Mouse (Mus musculus): ENCODE data around the gene Stx11. TPM values are rescaled to one million over a fixed set of nuclear protein-coding genes. Genes with fewer than 3 reads are reported as not detected.

Stx11 gene
- polyA plus RNA-seq, 1 experiment: 1.0 TPM

- TF ChIP-seq POLR2A (IDR thresholded peaks at IDR 0.05; ENCODE audit: borderline replicate concordance, extremely low read depth, insufficient read depth, insufficient read length, poor library complexity, severe bottlenecking) (no peak), CTCF (IDR thresholded peaks at IDR 0.05; ENCODE audit: borderline replicate concordance, extremely low read depth, insufficient read depth, insufficient read length) (no peak)
Observed at GRCm38 (mm10) chr10:12983516-12983915, 19.4 kb upstream of the Stx11 start.

GRCm38 (mm10) chr10:12981071-12981470 lies 17.0 kb upstream of the Stx11 start:
- no peak for DNase-seq (ENCODE audit: low read depth)
- TF ChIP-seq CTCF (IDR thresholded peaks at IDR 0.05; ENCODE audit: borderline replicate concordance, extremely low read depth, insufficient read depth, insufficient read length) (no peak), POLR2A (IDR thresholded peaks at IDR 0.05; ENCODE audit: borderline replicate concordance, extremely low read depth, insufficient read depth, insufficient read length, poor library complexity, severe bottlenecking) (no peak)

More at GRCm38 (mm10) chr10:12983516-12983915, 19.4 kb upstream of the Stx11 start:
- no peak for DNase-seq (ENCODE audit: low read depth)

GRCm38 (mm10) chr10:12977787-12978212 lies 13.7 kb upstream of the Stx11 start:
- no peak for DNase-seq (ENCODE audit: low read depth)
- no peak for TF ChIP-seq POLR2A (IDR thresholded peaks at IDR 0.05; ENCODE audit: borderline replicate concordance, extremely low read depth, insufficient read depth, insufficient read length, poor library complexity, severe bottlenecking)
- TF ChIP-seq CTCF (IDR thresholded peaks at IDR 0.05; ENCODE audit: borderline replicate concordance, extremely low read depth, insufficient read depth, insufficient read length): no peak

- TF ChIP-seq CTCF (IDR thresholded peaks at IDR 0.05; ENCODE audit: borderline replicate concordance, extremely low read depth, insufficient read depth, insufficient read length) (no peak), POLR2A (IDR thresholded peaks at IDR 0.05; ENCODE audit: borderline replicate concordance, extremely low read depth, insufficient read depth, insufficient read length, poor library complexity, severe bottlenecking) (no peak)
- DNase-seq (ENCODE audit: low read depth): no peak
Observed at GRCm38 (mm10) chr10:12976552-12976951, 12.5 kb upstream of the Stx11 start.

GRCm38 (mm10) chr10:12975957-12976356 lies 11.9 kb upstream of the Stx11 start:
- TF ChIP-seq CTCF (IDR thresholded peaks at IDR 0.05; ENCODE audit: borderline replicate concordance, extremely low read depth, insufficient read depth, insufficient read length): no peak
- no peak for TF ChIP-seq POLR2A (IDR thresholded peaks at IDR 0.05; ENCODE audit: borderline replicate concordance, extremely low read depth, insufficient read depth, insufficient read length, poor library complexity, severe bottlenecking)
- no peak for DNase-seq (ENCODE audit: low read depth)

GRCm38 (mm10) chr10:12975461-12975860 lies 11.4 kb upstream of the Stx11 start:
- TF ChIP-seq POLR2A (IDR thresholded peaks at IDR 0.05; ENCODE audit: borderline replicate concordance, extremely low read depth, insufficient read depth, insufficient read length, poor library complexity, severe bottlenecking): no peak
- TF ChIP-seq CTCF (IDR thresholded peaks at IDR 0.05; ENCODE audit: borderline replicate concordance, extremely low read depth, insufficient read depth, insufficient read length): no peak
- DNase-seq (ENCODE audit: low read depth): no peak

GRCm38 (mm10) chr10:12974572-12974971 lies 10.5 kb upstream of the Stx11 start:
- TF ChIP-seq POLR2A (IDR thresholded peaks at IDR 0.05; ENCODE audit: borderline replicate concordance, extremely low read depth, insufficient read depth, insufficient read length, poor library complexity, severe bottlenecking) (no peak), CTCF (IDR thresholded peaks at IDR 0.05; ENCODE audit: borderline replicate concordance, extremely low read depth, insufficient read depth, insufficient read length) (no peak)
- DNase-seq (ENCODE audit: low read depth): no peak

- no peak for DNase-seq (ENCODE audit: low read depth)
- no peak for TF ChIP-seq CTCF (IDR thresholded peaks at IDR 0.05; ENCODE audit: borderline replicate concordance, extremely low read depth, insufficient read depth, insufficient read length)
- no peak for TF ChIP-seq POLR2A (IDR thresholded peaks at IDR 0.05; ENCODE audit: borderline replicate concordance, extremely low read depth, insufficient read depth, insufficient read length, poor library complexity, severe bottlenecking)
Observed at GRCm38 (mm10) chr10:12965669-12966180, 1.6 kb upstream of the Stx11 start.

- DNase-seq (ENCODE audit: low read depth): peak; percentile 31
- TF ChIP-seq POLR2A (IDR thresholded peaks at IDR 0.05; ENCODE audit: borderline replicate concordance, extremely low read depth, insufficient read depth, insufficient read length, poor library complexity, severe bottlenecking): no peak
- no peak for TF ChIP-seq CTCF (IDR thresholded peaks at IDR 0.05; ENCODE audit: borderline replicate concordance, extremely low read depth, insufficient read depth, insufficient read length)
Observed at GRCm38 (mm10) chr10:12963362-12964147, 543 bp downstream of the Stx11 start.

GRCm38 (mm10) chr10:12962238-12962637 lies 1.9 kb downstream of the Stx11 start:
- no peak for TF ChIP-seq CTCF (IDR thresholded peaks at IDR 0.05; ENCODE audit: borderline replicate concordance, extremely low read depth, insufficient read depth, insufficient read length)
- TF ChIP-seq POLR2A (IDR thresholded peaks at IDR 0.05; ENCODE audit: borderline replicate concordance, extremely low read depth, insufficient read depth, insufficient read length, poor library complexity, severe bottlenecking): no peak
- no peak for DNase-seq (ENCODE audit: low read depth)

GRCm38 (mm10) chr10:12961546-12961945 lies 2.6 kb downstream of the Stx11 start:
- no peak for TF ChIP-seq CTCF (IDR thresholded peaks at IDR 0.05; ENCODE audit: borderline replicate concordance, extremely low read depth, insufficient read depth, insufficient read length)
- DNase-seq (ENCODE audit: low read depth): no peak

- TF ChIP-seq CTCF (IDR thresholded peaks at IDR 0.05; ENCODE audit: borderline replicate concordance, extremely low read depth, insufficient read depth, insufficient read length): no peak
- no peak for TF ChIP-seq POLR2A (IDR thresholded peaks at IDR 0.05; ENCODE audit: borderline replicate concordance, extremely low read depth, insufficient read depth, insufficient read length, poor library complexity, severe bottlenecking)
- DNase-seq (ENCODE audit: low read depth): no peak
Observed at GRCm38 (mm10) chr10:12957271-12957670, 6.8 kb downstream of the Stx11 start.
